Mouse (Mus musculus) central nervous system, embryonic 18 days (tissue): Measurements from ENCODE around the gene Serpine1. TPM values are rescaled to one million over a fixed set of nuclear protein-coding genes. Genes with fewer than 3 reads are reported as not detected.

Experiments used
- polyA plus RNA-seq: library from polyadenylated mRNA; depleted of rRNA; stranded (reverse); fragments of >200 nt; gene quantifications from 2 replicates; pipeline ENCODE4 v1.2.3, GENCODE M21; 2012; rRNA removed

The Serpine1 gene
- 2.3 and 5.1 TPM in 2 replicates for polyA plus RNA-seq

GRCm38 (mm10) chr5:137072079-137072960, at the start of gene Serpine1:
TSS of gene Serpine1 (minus strand) at chr5:137072268.

DNA sequence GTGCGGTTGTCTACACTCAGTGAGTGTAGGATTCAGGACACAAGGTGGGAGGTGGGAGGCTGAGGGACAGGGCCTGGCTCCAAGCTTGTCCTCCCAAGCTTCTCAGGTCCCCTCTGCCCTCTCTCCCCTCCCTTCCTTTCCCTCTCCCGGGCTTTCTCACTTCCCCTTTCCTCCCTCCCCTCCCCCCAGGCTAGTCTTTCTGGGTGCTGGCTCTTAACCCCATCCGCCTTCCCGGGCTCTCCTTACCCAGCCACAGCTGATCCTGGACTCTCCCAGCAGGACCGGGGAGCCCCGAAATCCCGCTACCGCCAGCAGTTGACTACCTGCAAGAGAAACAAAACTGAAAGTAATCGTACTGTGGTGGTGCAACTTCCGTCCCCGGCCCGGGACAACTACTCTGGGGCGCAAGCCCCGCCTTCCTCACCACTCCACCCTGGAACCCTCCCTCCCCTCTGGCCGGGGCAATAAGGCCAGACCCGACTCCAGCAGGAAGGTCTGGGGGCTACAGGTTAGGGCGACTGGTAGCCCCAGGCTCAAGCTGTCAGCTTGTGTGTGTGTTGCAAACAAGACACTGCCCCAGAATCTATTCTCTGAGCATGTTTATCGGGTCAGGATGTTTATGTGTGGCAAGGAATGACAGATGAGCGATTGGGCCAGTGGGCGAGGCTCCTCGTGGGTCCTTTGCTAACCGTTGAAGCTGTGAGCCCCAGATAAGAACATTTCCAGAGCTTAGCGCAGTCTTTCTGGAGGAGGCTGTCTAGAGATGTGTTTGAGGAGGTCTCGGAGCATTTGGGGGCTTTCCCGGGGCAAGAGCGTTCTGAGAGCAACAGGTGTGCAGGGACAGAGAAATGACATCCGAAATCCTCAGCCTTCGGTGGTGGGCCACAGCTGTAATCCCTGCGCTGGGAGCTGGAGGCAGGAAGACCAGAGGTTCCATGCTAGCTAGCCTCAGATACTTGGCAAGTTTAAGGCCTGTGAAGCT, 44.1 kb upstream of the Serpine1 start, which contains the start of gene Trim56:
Gene Trim56 (minus strand): TSS at position 344 of the 982 bp plus-strand sequence.

GRCm38 (mm10) chr5:137045402-137046323, 26.4 kb downstream of the Serpine1 start, which contains the start of gene Ap1s1:
TSS of gene Ap1s1 (minus strand) at chr5:137046135.

GRCm38 (mm10) chr5:137026092-137026491, 46.0 kb downstream of the Serpine1 start, which contains the start of gene Vgf:
TSS of gene Vgf (plus strand) at chr5:137026392.

Other genes with a start within 250 kb of the Serpine1 start
- 32.1 and 39.8 TPM in 2 replicates for gene Col26a1, start 189.1 kb downstream of the Serpine1 start, polyA plus RNA-seq
- 57.8 and 62.2 TPM in 2 replicates for gene Ift22, start 164.1 kb downstream of the Serpine1 start, polyA plus RNA-seq
- 300 and 324 TPM in 2 replicates for gene Fis1, start 119.0 kb downstream of the Serpine1 start, polyA plus RNA-seq
- gene Cldn15, start 105.7 kb downstream of the Serpine1 start, polyA plus RNA-seq = 0.35 and 0.51 TPM in 2 replicates
- gene Plod3, start 85.2 kb downstream of the Serpine1 start, polyA plus RNA-seq = 66.9 and 71.5 TPM in 2 replicates
- 119 and 122 TPM in 2 replicates for gene Znhit1, start 84.2 kb downstream of the Serpine1 start, polyA plus RNA-seq
- 29.9 and 31.7 TPM in 2 replicates for gene Vgf, start 45.9 kb downstream of the Serpine1 start, polyA plus RNA-seq
- 222 and 227 TPM in 2 replicates for gene Ap1s1, start 26.1 kb downstream of the Serpine1 start, polyA plus RNA-seq
- gene Trim56, start 43.9 kb upstream of the Serpine1 start, polyA plus RNA-seq = 1.0 and 1.1 TPM in 2 replicates
- not detected in 2 replicates for gene Muc3, start 77.1 kb upstream of the Serpine1 start, polyA plus RNA-seq
- 2.2 and 2.3 TPM in 2 replicates for gene Muc3a, start 140.1 kb upstream of the Serpine1 start, polyA plus RNA-seq
- 47.9 and 50.7 TPM in 2 replicates for gene Ache, start 215.3 kb upstream of the Serpine1 start, polyA plus RNA-seq
- 14.0 and 15.7 TPM in 2 replicates for gene Ufsp1, start 222.4 kb upstream of the Serpine1 start, polyA plus RNA-seq
- gene Srrt, start 235.4 kb upstream of the Serpine1 start, polyA plus RNA-seq = 185 and 194 TPM in 2 replicates
- gene Trip6, start 242.1 kb upstream of the Serpine1 start, polyA plus RNA-seq = 14.2 and 15.1 TPM in 2 replicates